Mouse (Mus musculus) hindbrain, embryonic 14.5 days (tissue): ENCODE results near the gene B3gnt8. TPM values are rescaled to one million over a fixed set of nuclear protein-coding genes. Genes with fewer than 3 reads are reported as not detected.

Experiments
- ATAC-seq: fragments of 200-750 bp; cut with Nextera tagmentation; 2 replicates; pipeline ENCODE4 v1.8.0; 2017; ENCODE audit warnings: moderate number of reproducible peaks, mild to moderate bottlenecking, moderate TSS enrichment, moderate library complexity; ENCODE audit not compliant: low FRiP score
- DNase-seq: peaks from one replicate; pipeline ENCODE4 v3.0.0-alpha.2; 2015; ENCODE audit warnings: low spot score
- H3K27ac ChIP-seq: fragments of 300-500 bp; sonication (generic); 2 replicates; pipeline ENCODE4 v1.5.1; 2014; ENCODE audit warnings: mild to moderate bottlenecking, moderate library complexity
- H3K27me3 ChIP-seq: fragments of 300-500 bp; sonication (generic); 2 replicates; pipeline ENCODE4 v1.6.1; 2014; ENCODE audit warnings: mild to moderate bottlenecking, low read length, mixed read lengths; ENCODE audit not compliant: control insufficient read depth, insufficient read depth
- H3K36me3 ChIP-seq: fragments of 300-500 bp; sonication (generic); replicated peaks from 2 replicates; pipeline ENCODE4 v1.6.1; 2014; ENCODE audit not compliant: control insufficient read depth, insufficient read depth
- H3K4me1 ChIP-seq: fragments of 300-500 bp; sonication (generic); replicated peaks from 2 replicates; pipeline ENCODE4 v1.6.1; 2014; ENCODE audit warnings: antibody characterized with exemption, low read length, mixed read lengths; ENCODE audit not compliant: control insufficient read depth, insufficient read depth
- H3K4me2 ChIP-seq: fragments of 300-500 bp; sonication (generic); replicated peaks from 2 replicates; pipeline ENCODE4 v1.6.1; 2014; ENCODE audit warnings: mild to moderate bottlenecking, moderate library complexity
- H3K4me3 ChIP-seq: fragments of 300-500 bp; sonication (generic); replicated peaks from 2 replicates; pipeline ENCODE4 v1.5.1; 2014; ENCODE audit warnings: mild to moderate bottlenecking, low read length
- H3K9ac ChIP-seq: fragments of 300-500 bp; sonication (generic); 2 replicates; pipeline ENCODE4 v1.6.1; 2014
- H3K9me3 ChIP-seq: fragments of 300-500 bp; sonication (generic); 2 replicates; pipeline ENCODE4 v1.6.1; 2016; ENCODE audit warnings: low read length; ENCODE audit not compliant: control insufficient read depth
- WGBS: fragments of 180-500 bp; shearing (Covaris S2); extraction: QIAGEN DNeasy Blood & Tissue Kit; methylation state at CpG from one replicate; pipeline ENCODE4 v1.1.7; 2014; 5-methylcytosine and 5-hydroxymethylcytosine counted together
- polyA plus RNA-seq: library from polyadenylated mRNA; unstranded; fragments of >200 nt; fragmentation: Nextera tagmentation; extraction: Ambion mirVana; gene quantifications from 2 replicates; pipeline ENCODE4 v1.2.1, GENCODE M21; 2014

Gene B3gnt8
- polyA plus RNA-seq, 1 experiment from 2014 or later, result 0.43 TPM

- no peak overlapping the region for H3K9ac ChIP-seq
- no peaks in the 10 kb centered on the region for H3K9me3 ChIP-seq
- peaks cover 19% of the 10 kb centered on the region for H3K27me3 ChIP-seq
- H3K4me3 ChIP-seq, result peak overlapping the region; percentile 9
- DNase-seq, result no peak
- peaks cover 51% of the 10 kb centered on the region for H3K36me3 ChIP-seq
- H3K27ac ChIP-seq, result no peak overlapping the region
- WGBS, result 19% methylated on average over 38 of the region's 38 CpGs
- peak overlapping the region; percentile 43 for H3K4me2 ChIP-seq
- H3K4me1 ChIP-seq, result peaks cover 9% of the 10 kb centered on the region; the same call in 1 of the 2 replicates
- ATAC-seq, result no peak
Measured at GRCm38 (mm10) chr7:25627431-25628322, 1.2 kb downstream of the B3gnt8 start.

DNA sequence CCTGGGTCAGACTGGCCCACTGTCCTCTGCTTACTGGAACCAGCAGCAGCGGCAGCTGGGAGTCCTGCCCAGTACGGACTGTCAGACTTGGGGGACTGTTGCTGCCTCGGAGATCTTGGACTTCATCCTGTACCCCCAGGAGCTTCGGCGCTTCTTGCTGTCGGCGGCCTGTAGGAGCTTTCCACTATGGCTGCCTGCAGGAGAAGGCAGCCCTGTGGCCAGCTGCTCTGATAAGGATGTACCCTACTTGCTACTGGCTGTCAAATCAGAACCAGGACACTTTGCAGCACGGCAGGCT, 1.8 kb downstream of the B3gnt8 start:
- no peak overlapping the region for H3K4me3 ChIP-seq
- H3K9me3 ChIP-seq, result no peaks in the 10 kb centered on the region
- H3K36me3 ChIP-seq, result peaks cover 51% of the 10 kb centered on the region
- H3K27me3 ChIP-seq, result peaks cover 19% of the 10 kb centered on the region
- ATAC-seq (no peak), DNase-seq (no peak)
- 56% methylated on average over 8 of the region's 8 CpGs for WGBS
- H3K4me1 ChIP-seq, result peaks cover 9% of the 10 kb centered on the region; the same call in 1 of the 2 replicates
- H3K9ac ChIP-seq, result no peak overlapping the region
- peak overlapping the region; percentile 43; the same call in 1 of the 2 replicates for H3K4me2 ChIP-seq
- no peak overlapping the region for H3K27ac ChIP-seq

DNA sequence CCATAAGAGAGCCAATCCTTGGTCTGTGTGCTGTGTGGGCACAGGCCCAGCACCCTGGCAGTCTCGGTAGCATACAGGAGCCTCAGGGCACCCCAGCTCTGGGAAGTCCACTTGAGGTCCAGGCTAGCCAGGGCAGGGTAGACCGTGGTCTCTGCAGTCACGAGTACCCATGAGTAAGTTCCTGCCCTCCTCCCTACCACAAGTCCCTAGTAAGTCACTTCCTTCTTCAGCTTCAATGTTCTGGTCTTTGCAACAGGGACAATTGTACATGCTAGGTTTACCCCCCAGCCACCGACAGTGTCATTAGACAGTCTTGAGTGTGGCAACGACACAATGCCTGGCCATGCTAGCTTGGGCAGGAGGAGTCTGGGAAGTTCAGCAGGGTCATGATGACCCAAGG, 6.2 kb downstream of the B3gnt8 start:
- Histone ChIP-seq H3K36me3 (peaks cover 67% of the 10 kb centered on the region), H3K9me3 (no peaks in the 10 kb centered on the region), H3K4me2 (no peak overlapping the region), H3K27me3 (peaks cover 15% of the 10 kb centered on the region), H3K4me1 (peaks cover under 1% of the 10 kb centered on the region; the same call in 1 of the 2 replicates), H3K4me3 (no peak overlapping the region), H3K27ac (no peak overlapping the region), H3K9ac (no peak overlapping the region)
- DNase-seq (no peak), ATAC-seq (no peak)
- 95% methylated on average over 5 of the region's 5 CpGs for WGBS

- Histone ChIP-seq H3K4me3 (no peak overlapping the region), H3K36me3 (peaks cover 78% of the 10 kb centered on the region), H3K9ac (no peak overlapping the region), H3K27me3 (no peaks in the 10 kb centered on the region), H3K9me3 (no peaks in the 10 kb centered on the region), H3K4me2 (no peak overlapping the region), H3K27ac (no peak overlapping the region), H3K4me1 (no peaks in the 10 kb centered on the region)
- ATAC-seq (no peak), DNase-seq (no peak)
- 64% methylated on average over 3 of the region's 3 CpGs for WGBS
Measured at GRCm38 (mm10) chr7:25636373-25636772, 9.9 kb downstream of the B3gnt8 start.

GRCm38 (mm10) chr7:25637099-25637498, 10.6 kb downstream of the B3gnt8 start:
- Histone ChIP-seq H3K27me3 (no peaks in the 10 kb centered on the region), H3K4me1 (no peaks in the 10 kb centered on the region), H3K27ac (no peak overlapping the region), H3K36me3 (peaks cover 74% of the 10 kb centered on the region), H3K4me3 (no peak overlapping the region), H3K9me3 (no peaks in the 10 kb centered on the region), H3K4me2 (no peak overlapping the region), H3K9ac (no peak overlapping the region)
- no peak for ATAC-seq
- no peak for DNase-seq
- WGBS, result 83% methylated on average over 5 of the region's 5 CpGs

DNA sequence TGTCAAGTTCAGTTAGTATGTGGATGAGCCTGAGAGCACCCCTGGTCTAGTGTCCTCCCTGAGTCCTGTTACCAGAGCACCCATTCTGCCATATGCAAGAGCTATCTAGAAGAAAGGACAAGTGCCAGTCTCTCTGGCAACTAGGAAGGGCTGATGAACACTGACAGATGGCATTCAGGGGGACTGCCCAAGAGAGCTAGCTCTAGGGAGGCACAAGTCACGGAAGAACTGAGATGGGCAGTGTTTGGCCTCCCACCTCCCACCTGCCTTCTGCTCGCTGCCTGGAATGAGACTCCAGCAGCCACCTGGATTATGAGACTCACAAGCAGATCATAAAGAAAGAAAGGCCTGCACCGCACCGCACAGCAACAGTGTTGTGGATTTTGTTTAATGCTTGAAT, 13.3 kb downstream of the B3gnt8 start:
- Histone ChIP-seq H3K4me3 (no peak overlapping the region), H3K36me3 (peaks cover 50% of the 10 kb centered on the region), H3K27ac (no peak overlapping the region), H3K4me1 (no peaks in the 10 kb centered on the region), H3K9ac (no peak overlapping the region), H3K9me3 (no peaks in the 10 kb centered on the region), H3K27me3 (no peaks in the 10 kb centered on the region), H3K4me2 (no peak overlapping the region)
- WGBS, result 88% methylated on average over 4 of the region's 4 CpGs
- DNase-seq (no peak), ATAC-seq (no peak)

DNA sequence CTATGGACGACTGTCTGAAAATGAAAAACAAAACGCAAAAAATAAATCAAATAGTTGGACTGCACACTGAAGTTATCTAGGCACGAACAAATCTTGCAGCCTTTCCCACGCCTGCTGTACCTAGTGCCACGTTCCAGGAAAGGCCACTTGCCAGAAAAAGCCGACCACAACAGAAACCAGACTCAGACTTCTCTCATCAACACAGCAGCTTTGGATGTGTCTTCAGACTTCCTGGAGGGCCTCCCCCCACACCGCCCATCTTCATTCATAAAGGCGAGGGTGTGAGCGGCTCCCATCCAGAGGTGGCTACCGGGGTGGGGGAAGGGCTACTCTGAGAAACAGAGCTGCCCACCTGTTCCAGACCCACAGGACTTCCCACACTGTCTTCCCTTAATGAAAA, 17.7 kb downstream of the B3gnt8 start:
- no peak overlapping the region for H3K9ac ChIP-seq
- H3K27ac ChIP-seq, result no peak overlapping the region
- no peak overlapping the region for H3K4me3 ChIP-seq
- H3K27me3 ChIP-seq, result no peaks in the 10 kb centered on the region
- H3K4me1 ChIP-seq, result no peaks in the 10 kb centered on the region
- no peak overlapping the region for H3K4me2 ChIP-seq
- H3K9me3 ChIP-seq, result no peaks in the 10 kb centered on the region
- H3K36me3 ChIP-seq, result peaks cover 29% of the 10 kb centered on the region
- DNase-seq (no peak), ATAC-seq (no peak)
- 78% methylated on average over 10 of the region's 10 CpGs for WGBS

DNA sequence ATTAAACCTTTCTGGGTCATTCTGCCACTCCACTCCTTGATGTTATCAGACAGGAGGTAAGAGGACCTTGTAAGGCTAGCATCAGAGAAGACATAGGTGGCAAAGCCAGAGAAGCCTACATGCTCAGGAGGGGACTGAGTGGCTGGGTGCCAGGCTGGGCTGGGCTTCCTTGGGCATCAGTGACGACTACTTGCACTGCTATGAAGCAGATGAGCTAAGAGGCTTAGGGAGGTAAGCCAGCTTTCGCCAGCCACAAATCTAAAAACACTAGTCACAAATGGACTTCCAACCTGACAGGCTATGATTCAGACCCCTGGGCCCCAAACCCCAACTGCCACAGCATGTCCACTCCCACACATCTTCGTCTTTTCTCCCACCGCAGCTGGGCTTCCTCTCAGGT, 18.2 kb downstream of the B3gnt8 start:
- no peaks in the 10 kb centered on the region for H3K27me3 ChIP-seq
- H3K4me1 ChIP-seq, result no peaks in the 10 kb centered on the region
- H3K4me2 ChIP-seq, result no peak overlapping the region
- H3K27ac ChIP-seq, result no peak overlapping the region
- H3K36me3 ChIP-seq, result peaks cover 24% of the 10 kb centered on the region
- H3K4me3 ChIP-seq, result no peak overlapping the region
- H3K9ac ChIP-seq, result no peak overlapping the region
- no peaks in the 10 kb centered on the region for H3K9me3 ChIP-seq
- ATAC-seq, result no peak
- 80% methylated on average over 4 of the region's 4 CpGs for WGBS
- no peak for DNase-seq

DNA sequence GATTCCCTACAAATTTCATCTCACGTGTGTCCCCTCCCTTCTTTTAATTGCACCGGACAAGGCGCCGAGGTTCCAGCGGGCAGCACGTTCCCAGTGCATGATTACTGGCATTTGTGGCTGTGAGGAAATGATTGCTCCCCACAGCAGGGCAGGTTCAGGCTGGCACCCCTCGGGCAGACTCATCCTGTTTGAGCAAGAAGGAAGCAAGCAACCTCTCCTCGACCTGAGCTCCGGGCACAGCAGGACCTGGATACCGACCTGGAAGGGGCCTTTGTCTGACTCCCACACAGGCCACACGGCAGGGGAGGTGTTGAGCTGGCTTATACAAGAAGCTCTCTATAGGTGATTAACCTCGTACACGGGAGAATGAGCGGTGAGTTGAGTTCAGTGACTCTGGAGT, 18.6 kb downstream of the B3gnt8 start:
- Histone ChIP-seq H3K4me1 (no peaks in the 10 kb centered on the region), H3K27me3 (no peaks in the 10 kb centered on the region), H3K9ac (no peak overlapping the region), H3K36me3 (peaks cover 21% of the 10 kb centered on the region), H3K4me3 (no peak overlapping the region), H3K9me3 (no peaks in the 10 kb centered on the region), H3K4me2 (no peak overlapping the region), H3K27ac (no peak overlapping the region)
- DNase-seq, result no peak
- no peak for ATAC-seq
- 60% methylated on average over 14 of the region's 14 CpGs for WGBS
